8 mouse cellular contexts compared by ENCODE assay signal in genomic region chr9:107340911-107341645, GRCm38 (mm10). TPM values are rescaled to one million over a fixed set of nuclear protein-coding genes. Genes with fewer than 3 reads are reported as not detected.
A peak's percentile ranks its signal among the peaks of the same experiment; 100 is the strongest.
DNase-seq lines count a peak whose midpoint lies in the region; ATAC-seq and TF ChIP-seq lines count a peak whose summit lies in the region.

No protein-coding gene starts in this region.

- no peak overlapping the region for H3K27ac ChIP-seq in heart, embryonic 15.5 days
- no peak overlapping the region for H3K27ac ChIP-seq in hindbrain, embryonic 11.5 days (ENCODE audit: low read depth, low read length)
- H3K27ac ChIP-seq in midbrain, embryonic 13.5 days = peak overlapping the region; percentile 55; the same call in 1 of the 2 replicates

- H3K4me3 ChIP-seq in heart, embryonic 15.5 days = peak overlapping the region; percentile 78
- H3K4me3 ChIP-seq in hindbrain, embryonic 11.5 days (ENCODE audit: low read depth, low read length) = peak overlapping the region; percentile 40
- peak overlapping the region; percentile 65 for H3K4me3 ChIP-seq in midbrain, embryonic 13.5 days (replicated peaks)

- DNase-seq in heart, postnatal 4 days = no peak
- DNase-seq in brain, embryonic 14.5 days (ENCODE audit: low read depth) = peak; percentile 15
- DNase-seq in hindbrain, embryonic 11.5 days (ENCODE audit: low spot score) = no peak
- no peak for DNase-seq in adrenal gland, adult 18-20 months (ENCODE audit: low spot score in 2 of 2)
- DNase-seq in natural killer cell, adult 2 months (ENCODE audit: low spot score in 2 of 2) = no peak
- DNase-seq in urinary bladder, postnatal 36 days (ENCODE audit: low spot score in 2 of 2) = no peak

- no peaks in the 10 kb centered on the region for H3K9me3 ChIP-seq in heart, embryonic 15.5 days (replicated peaks)
- no peaks in the 10 kb centered on the region for H3K9me3 ChIP-seq in hindbrain, embryonic 11.5 days (ENCODE audit: control insufficient read depth, low read length)
- H3K9me3 ChIP-seq in midbrain, embryonic 13.5 days = no peaks in the 10 kb centered on the region

- 47% methylated on average over 12 of the region's 12 CpGs for WGBS in heart, embryonic 15.5 days
- 48% methylated on average over 12 of the region's 12 CpGs for WGBS in hindbrain, embryonic 11.5 days
- 53% methylated on average over 12 of the region's 12 CpGs for WGBS in midbrain, embryonic 13.5 days

- H3K36me3 ChIP-seq in heart, embryonic 15.5 days = no peaks in the 10 kb centered on the region
- H3K36me3 ChIP-seq in hindbrain, embryonic 11.5 days (ENCODE audit: control insufficient read depth, insufficient read depth, low read length) = no peaks in the 10 kb centered on the region
- no peaks in the 10 kb centered on the region for H3K36me3 ChIP-seq in midbrain, embryonic 13.5 days

- H3K9ac ChIP-seq in heart, embryonic 15.5 days = peak overlapping the region; percentile 66
- peak overlapping the region; percentile 51 for H3K9ac ChIP-seq in hindbrain, embryonic 11.5 days (ENCODE audit: low read depth, low read length)
- peak overlapping the region; percentile 80 for H3K9ac ChIP-seq in midbrain, embryonic 13.5 days (replicated peaks)

- ATAC-seq in heart, embryonic 15.5 days (replicated peaks; ENCODE audit: insufficient number of reproducible peaks, insufficient read depth, low FRiP score, low read depth) = no peak
- ATAC-seq in hindbrain, embryonic 11.5 days (ENCODE audit: low FRiP score) = no peak
- no peak for ATAC-seq in midbrain, embryonic 13.5 days

- H3K4me1 ChIP-seq in heart, embryonic 15.5 days (replicated peaks) = peaks cover 28% of the 10 kb centered on the region
- H3K4me1 ChIP-seq in hindbrain, embryonic 11.5 days (replicated peaks; ENCODE audit: control insufficient read depth, insufficient read depth, low read length) = no peaks in the 10 kb centered on the region
- H3K4me1 ChIP-seq in midbrain, embryonic 13.5 days (replicated peaks) = peaks cover 40% of the 10 kb centered on the region

- no peak for TF ChIP-seq CTCF in brain, embryonic 14.5 days (IDR thresholded peaks at IDR 0.05; ENCODE audit: borderline replicate concordance, extremely low read depth, insufficient read depth, insufficient read length)

- H3K27me3 ChIP-seq in heart, embryonic 15.5 days = peaks cover 6% of the 10 kb centered on the region
- 0 out of 2 replicates have a peak, but pooled peaks cover 5% of the 10 kb centered on the region for H3K27me3 ChIP-seq in hindbrain, embryonic 11.5 days (ENCODE audit: control insufficient read depth, insufficient read depth, low read length)
- peaks cover 12% of the 10 kb centered on the region; the same call in 1 of the 2 replicates for H3K27me3 ChIP-seq in midbrain, embryonic 13.5 days

- H3K4me2 ChIP-seq in heart, embryonic 15.5 days = peak overlapping the region; percentile 94
- H3K4me2 ChIP-seq in hindbrain, embryonic 11.5 days (replicated peaks; ENCODE audit: low read depth, low read length) = peak overlapping the region; percentile 61
- H3K4me2 ChIP-seq in midbrain, embryonic 13.5 days (replicated peaks) = peak overlapping the region; percentile 69

- no peak for TF ChIP-seq POLR2A in brain, embryonic 14.5 days (IDR thresholded peaks at IDR 0.05; ENCODE audit: borderline replicate concordance, extremely low read depth, insufficient read depth, insufficient read length, poor library complexity, severe bottlenecking)

RNA-seq across cellular contexts. Expression of gene 6430571L13Rik, which starts 0.7 kb away (rescaled TPM):
- polyA plus RNA-seq in heart, embryonic 15.5 days (2015; fragmentation: Nextera tagmentation; extraction: Ambion mirVana) = 0.90 and 1.1 TPM in 2 replicates
- total RNA-seq in heart, postnatal 4 days (2021) = 1 to 10 TPM; 4.6 to 5.8 TPM
- polyA plus RNA-seq in brain, embryonic 14.5 days (2012; rRNA removed) = 6.2 and 8.6 TPM in 2 replicates
- polyA plus RNA-seq in hindbrain, embryonic 11.5 days (2014; fragmentation: Nextera tagmentation; extraction: Ambion mirVana) = 1.6 and 1.9 TPM in 2 replicates
- polyA plus RNA-seq in midbrain, embryonic 13.5 days (2015; fragmentation: Nextera tagmentation; extraction: Ambion mirVana) = 6.4 and 8.2 TPM in 2 replicates
- total RNA-seq in adrenal gland, adult 18-20 months (2021) = 1 to 10 TPM in 1 of 2 experiments, under 1 TPM in 1; 0.30 to 1.3 TPM

RNA-seq across cellular contexts. Expression of gene Hemk1, which starts 2.9 kb away (rescaled TPM):
- 11.2 and 11.8 TPM in 2 replicates for polyA plus RNA-seq in heart, embryonic 15.5 days (2015; fragmentation: Nextera tagmentation; extraction: Ambion mirVana)
- total RNA-seq in heart, postnatal 4 days (2021) = 10 to 100 TPM; 13.0 to 15.0 TPM
- polyA plus RNA-seq in brain, embryonic 14.5 days (2012; rRNA removed) = 29.5 and 35.9 TPM in 2 replicates
- 9.7 and 10.8 TPM in 2 replicates for polyA plus RNA-seq in hindbrain, embryonic 11.5 days (2014; fragmentation: Nextera tagmentation; extraction: Ambion mirVana)
- polyA plus RNA-seq in midbrain, embryonic 13.5 days (2015; fragmentation: Nextera tagmentation; extraction: Ambion mirVana) = 17.5 and 18.1 TPM in 2 replicates
- total RNA-seq in adrenal gland, adult 18-20 months (2021) = 10 to 100 TPM; 12.9 to 17.4 TPM

RNA-seq across cellular contexts. Expression of gene Cish, which starts 45.3 kb away (rescaled TPM):
- 31.1 and 36.3 TPM in 2 replicates for polyA plus RNA-seq in heart, embryonic 15.5 days (2015; fragmentation: Nextera tagmentation; extraction: Ambion mirVana)
- 100 to 1,000 TPM; 146 to 176 TPM for total RNA-seq in heart, postnatal 4 days (2021)
- polyA plus RNA-seq in brain, embryonic 14.5 days (2012; rRNA removed) = 8.7 and 9.2 TPM in 2 replicates
- 2.8 and 6.5 TPM in 2 replicates for polyA plus RNA-seq in hindbrain, embryonic 11.5 days (2014; fragmentation: Nextera tagmentation; extraction: Ambion mirVana)
- 6.3 and 6.6 TPM in 2 replicates for polyA plus RNA-seq in midbrain, embryonic 13.5 days (2015; fragmentation: Nextera tagmentation; extraction: Ambion mirVana)
- total RNA-seq in adrenal gland, adult 18-20 months (2021) = 1 to 10 TPM; 7.9 to 9.9 TPM

RNA-seq across cellular contexts. Expression of gene Mapkapk3, which starts 51.4 kb away (rescaled TPM):
- polyA plus RNA-seq in heart, embryonic 15.5 days (2015; fragmentation: Nextera tagmentation; extraction: Ambion mirVana) = 6.9 and 12.9 TPM in 2 replicates
- 10 to 100 TPM; 18.3 to 18.9 TPM for total RNA-seq in heart, postnatal 4 days (2021)
- 2.6 and 3.3 TPM in 2 replicates for polyA plus RNA-seq in brain, embryonic 14.5 days (2012; rRNA removed)
- polyA plus RNA-seq in hindbrain, embryonic 11.5 days (2014; fragmentation: Nextera tagmentation; extraction: Ambion mirVana) = 2.6 and 3.4 TPM in 2 replicates
- polyA plus RNA-seq in midbrain, embryonic 13.5 days (2015; fragmentation: Nextera tagmentation; extraction: Ambion mirVana) = 1.7 and 1.9 TPM in 2 replicates
- total RNA-seq in adrenal gland, adult 18-20 months (2021) = 10 to 100 TPM; 42.8 to 55.6 TPM

RNA-seq across cellular contexts. Expression of gene Cacna2d2, which starts 58.3 kb away (rescaled TPM):
- polyA plus RNA-seq in heart, embryonic 15.5 days (2015; fragmentation: Nextera tagmentation; extraction: Ambion mirVana) = 2.6 and 3.6 TPM in 2 replicates
- 10 to 100 TPM; 21.2 to 23.1 TPM for total RNA-seq in heart, postnatal 4 days (2021)
- 105 and 143 TPM in 2 replicates for polyA plus RNA-seq in brain, embryonic 14.5 days (2012; rRNA removed)
- polyA plus RNA-seq in hindbrain, embryonic 11.5 days (2014; fragmentation: Nextera tagmentation; extraction: Ambion mirVana) = 2.0 and 4.2 TPM in 2 replicates
- polyA plus RNA-seq in midbrain, embryonic 13.5 days (2015; fragmentation: Nextera tagmentation; extraction: Ambion mirVana) = 5.9 and 7.1 TPM in 2 replicates
- total RNA-seq in adrenal gland, adult 18-20 months (2021) = 1 to 10 TPM; 5.8 to 6.9 TPM
